Mouse (Mus musculus): Measurements from ENCODE around the gene Chd1l. TPM values are rescaled to one million over a fixed set of nuclear protein-coding genes. Genes with fewer than 3 reads are reported as not detected.

Chd1l gene
- polyA plus RNA-seq (2014; fragmentation: Nextera tagmentation; extraction: Ambion mirVana): 17.6 and 18.6 TPM in 2 replicates

- WGBS: under 1% methylated on average over 47 of the region's 56 CpGs
- DNase-seq (ENCODE audit: low spot score) (peak; percentile 95), ATAC-seq (ENCODE audit: insufficient read depth, low FRiP score, low TSS enrichment) (peak; percentile 91)
- peak within 1 kb of the TSS; percentile 63 for H3K4me2 ChIP-seq (ENCODE audit: low read depth)
- no peaks in the 10 kb centered on the region for H3K4me1 ChIP-seq (ENCODE audit: control insufficient read depth, insufficient read depth, low read length)
- peak within 1 kb of the TSS; percentile 81 for H3K4me3 ChIP-seq (ENCODE audit: low read depth, low read length)
- peak within 1 kb of the TSS; percentile 76; the same call in 1 of the 2 replicates for H3K27ac ChIP-seq (ENCODE audit: low read depth, low read length)
- peak within 1 kb of the TSS; percentile 86 for H3K9ac ChIP-seq (ENCODE audit: low read length)
- H3K9me3 ChIP-seq (ENCODE audit: control insufficient read depth, low read length): no peaks in the 10 kb centered on the region
- H3K36me3 ChIP-seq (ENCODE audit: control insufficient read depth, insufficient read depth, low read length): no peaks in the 10 kb centered on the region
- no peaks in the 10 kb centered on the region for H3K27me3 ChIP-seq (ENCODE audit: control insufficient read depth, insufficient read depth, low read length)
These were observed at the start of gene Chd1l for GRCm38 (mm10) chr3:97609845-97610410. Gene Chd1l (minus strand): TSS chr3:97610203.

GRCm38 (mm10) chr3:97659746-97660145 is 49.7 kb upstream of the Chd1l start:
- H3K9ac ChIP-seq (ENCODE audit: low read length): no peak overlapping the region
- WGBS: 79% methylated on average over 7 of the region's 7 CpGs

GRCm38 (mm10) chr3:97658426-97659193 is 48.6 kb upstream of the Chd1l start:
- Histone ChIP-seq H3K4me1 (ENCODE audit: control insufficient read depth, insufficient read depth, low read length) (peaks cover 10% of the 10 kb centered on the region), H3K27me3 (ENCODE audit: control insufficient read depth, insufficient read depth, low read length) (no peaks in the 10 kb centered on the region), H3K27ac (ENCODE audit: low read depth, low read length) (no peak overlapping the region), H3K4me3 (ENCODE audit: low read depth, low read length) (peak overlapping the region; percentile 69), H3K9ac (ENCODE audit: low read length) (peak overlapping the region; percentile 70), H3K9me3 (ENCODE audit: control insufficient read depth, low read length) (no peaks in the 10 kb centered on the region), H3K4me2 (ENCODE audit: low read depth) (peak overlapping the region; percentile 56), H3K36me3 (ENCODE audit: control insufficient read depth, insufficient read depth, low read length) (no peaks in the 10 kb centered on the region)
- 2% methylated on average over 49 of the region's 50 CpGs for WGBS
- DNase-seq (ENCODE audit: low spot score): no peak
- ATAC-seq (ENCODE audit: insufficient read depth, low FRiP score, low TSS enrichment): peak; percentile 64; the same call in 1 of the 2 replicates

More at GRCm38 (mm10) chr3:97659746-97660145, 49.7 kb upstream of the Chd1l start:
- Histone ChIP-seq H3K4me1 (ENCODE audit: control insufficient read depth, insufficient read depth, low read length) (peaks cover 10% of the 10 kb centered on the region), H3K27me3 (ENCODE audit: control insufficient read depth, insufficient read depth, low read length) (no peaks in the 10 kb centered on the region), H3K4me3 (ENCODE audit: low read depth, low read length) (no peak overlapping the region), H3K27ac (ENCODE audit: low read depth, low read length) (no peak overlapping the region), H3K9me3 (ENCODE audit: control insufficient read depth, low read length) (no peaks in the 10 kb centered on the region), H3K36me3 (ENCODE audit: control insufficient read depth, insufficient read depth, low read length) (no peaks in the 10 kb centered on the region), H3K4me2 (ENCODE audit: low read depth) (no peak overlapping the region)
- ATAC-seq (ENCODE audit: insufficient read depth, low FRiP score, low TSS enrichment) (no peak), DNase-seq (ENCODE audit: low spot score) (no peak)

GRCm38 (mm10) chr3:97657655-97658411 is 47.8 kb upstream of the Chd1l start, which contains the start of gene Prkab2:
Gene Prkab2 (plus strand): TSS chr3:97658193.
- peak within 1 kb of the TSS; percentile 70 for H3K4me2 ChIP-seq (ENCODE audit: low read depth)
- H3K4me3 ChIP-seq (ENCODE audit: low read depth, low read length): peak within 1 kb of the TSS; percentile 69
- peaks cover 10% of the 10 kb centered on the region for H3K4me1 ChIP-seq (ENCODE audit: control insufficient read depth, insufficient read depth, low read length)
- WGBS: 4% methylated on average over 46 of the region's 51 CpGs
- peak within 1 kb of the TSS; percentile 70 for H3K9ac ChIP-seq (ENCODE audit: low read length)
- H3K27ac ChIP-seq (ENCODE audit: low read depth, low read length): no peak within 1 kb of the TSS
- ATAC-seq (ENCODE audit: insufficient read depth, low FRiP score, low TSS enrichment) (peak; percentile 94), DNase-seq (ENCODE audit: low spot score) (peak; percentile 99)
- no peaks in the 10 kb centered on the region for H3K9me3 ChIP-seq (ENCODE audit: control insufficient read depth, low read length)
- H3K36me3 ChIP-seq (ENCODE audit: control insufficient read depth, insufficient read depth, low read length): no peaks in the 10 kb centered on the region
- H3K27me3 ChIP-seq (ENCODE audit: control insufficient read depth, insufficient read depth, low read length): no peaks in the 10 kb centered on the region

- Histone ChIP-seq H3K9ac (ENCODE audit: low read length) (no peak overlapping the region), H3K4me1 (ENCODE audit: control insufficient read depth, insufficient read depth, low read length) (peaks cover 10% of the 10 kb centered on the region), H3K36me3 (ENCODE audit: control insufficient read depth, insufficient read depth, low read length) (no peaks in the 10 kb centered on the region), H3K4me3 (ENCODE audit: low read depth, low read length) (no peak overlapping the region), H3K27ac (ENCODE audit: low read depth, low read length) (no peak overlapping the region), H3K4me2 (ENCODE audit: low read depth) (no peak overlapping the region), H3K27me3 (ENCODE audit: control insufficient read depth, insufficient read depth, low read length) (no peaks in the 10 kb centered on the region), H3K9me3 (ENCODE audit: control insufficient read depth, low read length) (no peaks in the 10 kb centered on the region)
- ATAC-seq (ENCODE audit: insufficient read depth, low FRiP score, low TSS enrichment) (no peak), DNase-seq (ENCODE audit: low spot score) (no peak)
- WGBS: 82% methylated on average over 8 of the region's 8 CpGs
These were observed 44.9 kb upstream of the Chd1l start for GRCm38 (mm10) chr3:97654901-97655300.

- Histone ChIP-seq H3K9ac (ENCODE audit: low read length) (no peak overlapping the region), H3K27ac (ENCODE audit: low read depth, low read length) (no peak overlapping the region), H3K27me3 (ENCODE audit: control insufficient read depth, insufficient read depth, low read length) (no peaks in the 10 kb centered on the region), H3K4me2 (ENCODE audit: low read depth) (no peak overlapping the region), H3K4me3 (ENCODE audit: low read depth, low read length) (no peak overlapping the region), H3K36me3 (ENCODE audit: control insufficient read depth, insufficient read depth, low read length) (no peaks in the 10 kb centered on the region), H3K4me1 (ENCODE audit: control insufficient read depth, insufficient read depth, low read length) (peaks cover 4% of the 10 kb centered on the region), H3K9me3 (ENCODE audit: control insufficient read depth, low read length) (no peaks in the 10 kb centered on the region)
- 92% methylated on average over 5 of the region's 5 CpGs for WGBS
- DNase-seq (ENCODE audit: low spot score) (no peak), ATAC-seq (ENCODE audit: insufficient read depth, low FRiP score, low TSS enrichment) (no peak)
These were observed 43.8 kb upstream of the Chd1l start for GRCm38 (mm10) chr3:97653781-97654180.

GRCm38 (mm10) chr3:97651604-97652003 is 41.6 kb upstream of the Chd1l start:
- Histone ChIP-seq H3K4me1 (ENCODE audit: control insufficient read depth, insufficient read depth, low read length) (no peaks in the 10 kb centered on the region), H3K4me2 (ENCODE audit: low read depth) (no peak overlapping the region), H3K36me3 (ENCODE audit: control insufficient read depth, insufficient read depth, low read length) (no peaks in the 10 kb centered on the region), H3K4me3 (ENCODE audit: low read depth, low read length) (no peak overlapping the region), H3K27ac (ENCODE audit: low read depth, low read length) (no peak overlapping the region), H3K9me3 (ENCODE audit: control insufficient read depth, low read length) (no peaks in the 10 kb centered on the region), H3K9ac (ENCODE audit: low read length) (no peak overlapping the region), H3K27me3 (ENCODE audit: control insufficient read depth, insufficient read depth, low read length) (no peaks in the 10 kb centered on the region)
- DNase-seq (ENCODE audit: low spot score) (no peak), ATAC-seq (ENCODE audit: insufficient read depth, low FRiP score, low TSS enrichment) (no peak)
- WGBS: 85% methylated on average over 10 of the region's 10 CpGs

GRCm38 (mm10) chr3:97649469-97649868 is 39.5 kb upstream of the Chd1l start:
- Histone ChIP-seq H3K27me3 (ENCODE audit: control insufficient read depth, insufficient read depth, low read length) (no peaks in the 10 kb centered on the region), H3K4me1 (ENCODE audit: control insufficient read depth, insufficient read depth, low read length) (no peaks in the 10 kb centered on the region), H3K4me2 (ENCODE audit: low read depth) (no peak overlapping the region), H3K9me3 (ENCODE audit: control insufficient read depth, low read length) (no peaks in the 10 kb centered on the region), H3K36me3 (ENCODE audit: control insufficient read depth, insufficient read depth, low read length) (no peaks in the 10 kb centered on the region), H3K9ac (ENCODE audit: low read length) (no peak overlapping the region), H3K27ac (ENCODE audit: low read depth, low read length) (no peak overlapping the region), H3K4me3 (ENCODE audit: low read depth, low read length) (no peak overlapping the region)
- WGBS: 79% methylated on average over 6 of the region's 6 CpGs
- DNase-seq (ENCODE audit: low spot score) (no peak), ATAC-seq (ENCODE audit: insufficient read depth, low FRiP score, low TSS enrichment) (no peak)

Data from neural tube, embryonic 11.5 days (tissue).